Mouse (Mus musculus): ENCODE measurements around the gene Egln1. TPM values are rescaled to one million over a fixed set of nuclear protein-coding genes. Genes with fewer than 3 reads are reported as not detected.

The Egln1 gene
- total and polyA plus RNA-seq, 2 experiments from 2014 or later: 13.6 to 42.1 TPM

- no peak overlapping the region for H3K27ac ChIP-seq (ENCODE audit: low read depth, low read length)
- no peak overlapping the region for H3K9ac ChIP-seq (replicated peaks; ENCODE audit: low read length, poor library complexity, severe bottlenecking)
- peaks cover 5% of the 10 kb centered on the region for H3K4me1 ChIP-seq (ENCODE audit: insufficient read depth, low read length)
- no peak for TF ChIP-seq CTCF (IDR thresholded peaks at IDR 0.05)
- peaks cover 42% of the 10 kb centered on the region for H3K36me3 ChIP-seq (ENCODE audit: insufficient read depth, low read length)
- DNase-seq (ENCODE audit: low spot score) (no peak), ATAC-seq (ENCODE audit: low FRiP score) (no peak)
- H3K4me3 ChIP-seq (ENCODE audit: low read depth, low read length): no peak overlapping the region
- no peak overlapping the region for H3K4me2 ChIP-seq (ENCODE audit: low read depth, low read length, poor library complexity, severe bottlenecking)
- no peaks in the 10 kb centered on the region for H3K9me3 ChIP-seq (ENCODE audit: low read length)
- 98% methylated on average over 15 of the region's 15 CpGs for WGBS
- H3K27me3 ChIP-seq (ENCODE audit: insufficient read depth, low read length): no peaks in the 10 kb centered on the region
Observed at GRCm38 (mm10) chr8:124903198-124903597, 45.9 kb downstream of the Egln1 start.

DNA sequence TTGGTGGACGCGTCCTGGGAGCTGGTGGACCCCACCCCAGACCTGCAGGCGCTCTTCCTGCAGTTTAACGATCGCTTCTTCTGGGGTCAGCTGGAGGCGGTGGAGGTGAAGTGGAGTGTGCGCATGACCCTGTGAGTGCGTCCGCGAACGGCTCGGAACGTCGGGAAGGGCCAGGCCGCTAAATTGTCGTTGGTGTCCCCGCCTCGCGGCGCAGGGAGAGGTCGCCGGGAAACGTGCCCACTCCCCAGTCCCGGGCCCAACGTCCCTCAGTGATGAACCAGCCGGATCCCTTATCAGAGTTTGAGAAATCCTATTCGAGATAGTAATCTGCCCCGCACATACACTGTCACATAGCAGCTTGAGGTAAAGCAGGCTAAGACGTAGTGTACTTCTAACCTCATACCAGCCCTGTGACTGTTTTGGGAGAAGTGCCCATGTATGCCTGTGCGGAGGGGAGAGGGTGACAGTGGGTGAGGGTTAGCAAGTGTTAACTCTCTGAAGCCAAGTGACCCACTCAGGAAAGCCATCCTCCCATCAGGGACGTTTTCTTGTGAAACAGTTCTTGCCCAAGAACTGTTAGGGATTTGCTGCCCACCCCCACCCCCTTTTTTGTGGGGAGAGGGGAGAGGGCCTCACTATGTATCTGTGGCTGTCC, 50.7 kb downstream of the Egln1 start:
- peak overlapping the region; percentile 91 for H3K4me2 ChIP-seq (ENCODE audit: low read depth, low read length, poor library complexity, severe bottlenecking)
- peaks cover 37% of the 10 kb centered on the region for H3K36me3 ChIP-seq (ENCODE audit: insufficient read depth, low read length)
- H3K9ac ChIP-seq (replicated peaks; ENCODE audit: low read length, poor library complexity, severe bottlenecking): peak overlapping the region; percentile 87
- peak overlapping the region; percentile 91 for H3K27ac ChIP-seq (ENCODE audit: low read depth, low read length)
- H3K27me3 ChIP-seq (ENCODE audit: insufficient read depth, low read length): no peaks in the 10 kb centered on the region
- peak overlapping the region; percentile 76 for H3K4me3 ChIP-seq (ENCODE audit: low read depth, low read length)
- no peak for TF ChIP-seq CTCF (IDR thresholded peaks at IDR 0.05)
- DNase-seq (ENCODE audit: low spot score) (no peak), ATAC-seq (ENCODE audit: low FRiP score) (no peak)
- 7% methylated on average over 31 of the region's 31 CpGs for WGBS
- no peaks in the 10 kb centered on the region for H3K9me3 ChIP-seq (ENCODE audit: low read length)
- peaks cover 11% of the 10 kb centered on the region for H3K4me1 ChIP-seq (ENCODE audit: insufficient read depth, low read length)

- H3K4me2 ChIP-seq (ENCODE audit: low read depth, low read length, poor library complexity, severe bottlenecking): peak within 1 kb of the TSS; percentile 91
- H3K27me3 ChIP-seq (ENCODE audit: insufficient read depth, low read length): no peaks in the 10 kb centered on the region
- H3K4me3 ChIP-seq (ENCODE audit: low read depth, low read length): peak within 1 kb of the TSS; percentile 76
- no peak for TF ChIP-seq CTCF (IDR thresholded peaks at IDR 0.05)
- H3K27ac ChIP-seq (ENCODE audit: low read depth, low read length): peak within 1 kb of the TSS; percentile 91
- H3K4me1 ChIP-seq (ENCODE audit: insufficient read depth, low read length): peaks cover 11% of the 10 kb centered on the region
- H3K9me3 ChIP-seq (ENCODE audit: low read length): no peaks in the 10 kb centered on the region
- H3K9ac ChIP-seq (replicated peaks; ENCODE audit: low read length, poor library complexity, severe bottlenecking): peak within 1 kb of the TSS; percentile 87
- under 1% methylated on average over 107 of the region's 114 CpGs for WGBS
- peak; percentile 88 for ATAC-seq (ENCODE audit: low FRiP score)
- peaks cover 29% of the 10 kb centered on the region for H3K36me3 ChIP-seq (ENCODE audit: insufficient read depth, low read length)
- peak; percentile 97 for DNase-seq (ENCODE audit: low spot score)
Observed at GRCm38 (mm10) chr8:124897386-124898250, 51.5 kb downstream of the Egln1 start, which contains the start of the genes Exoc8 and Sprtn. Gene Exoc8 (minus strand): TSS chr8:124897705. Gene Sprtn (plus strand): TSS chr8:124897886.

DNA sequence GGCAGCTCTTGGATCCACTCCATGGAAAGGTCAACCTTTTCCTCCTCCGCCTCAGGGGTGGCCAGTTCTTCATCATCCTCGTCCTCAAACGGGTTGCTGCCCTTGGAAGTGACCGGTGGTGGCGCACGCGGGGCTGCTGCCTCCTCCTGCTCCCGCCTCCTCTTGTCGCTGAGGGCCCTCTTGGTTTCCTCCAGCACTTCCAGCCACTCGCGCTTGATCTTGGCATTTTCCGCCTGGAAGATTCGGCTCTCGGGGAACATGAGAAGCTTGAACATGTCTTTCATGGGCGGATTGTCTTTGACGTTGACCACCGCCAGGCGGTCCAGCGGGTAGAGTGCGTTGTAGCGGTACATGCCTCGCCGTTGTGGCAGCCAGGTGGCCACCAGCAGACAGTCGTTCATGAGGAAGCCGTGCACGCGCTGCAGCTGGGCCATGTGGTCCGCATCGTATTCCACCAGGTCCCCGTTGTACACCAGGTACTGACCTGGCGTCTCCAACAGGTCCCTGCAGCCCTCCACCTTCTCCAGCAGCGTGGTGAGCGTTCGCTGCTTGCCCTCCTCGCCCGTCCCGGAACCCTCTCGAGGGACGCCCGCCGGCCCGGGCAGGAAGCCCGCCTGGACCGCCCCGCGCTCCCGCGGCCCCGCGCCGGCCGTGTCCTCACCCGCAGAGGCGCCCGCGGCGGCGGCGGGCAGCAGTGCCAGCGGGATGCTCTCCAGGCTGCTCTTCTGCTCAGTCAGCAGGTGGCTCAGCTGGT, 52.3 kb downstream of the Egln1 start:
- Histone ChIP-seq H3K9ac (replicated peaks; ENCODE audit: low read length, poor library complexity, severe bottlenecking) (peak overlapping the region; percentile 87), H3K4me1 (ENCODE audit: insufficient read depth, low read length) (peaks cover 11% of the 10 kb centered on the region), H3K27ac (ENCODE audit: low read depth, low read length) (peak overlapping the region; percentile 91), H3K4me3 (ENCODE audit: low read depth, low read length) (peak overlapping the region; percentile 76), H3K36me3 (ENCODE audit: insufficient read depth, low read length) (peaks cover 21% of the 10 kb centered on the region), H3K4me2 (ENCODE audit: low read depth, low read length, poor library complexity, severe bottlenecking) (peak overlapping the region; percentile 91), H3K27me3 (ENCODE audit: insufficient read depth, low read length) (no peaks in the 10 kb centered on the region), H3K9me3 (ENCODE audit: low read length) (no peaks in the 10 kb centered on the region)
- TF ChIP-seq CTCF (IDR thresholded peaks at IDR 0.05): peak; percentile 70
- ATAC-seq (ENCODE audit: low FRiP score): peak; percentile 38
- DNase-seq (ENCODE audit: low spot score): peak; percentile 75
- WGBS: 1% methylated on average over 60 of the region's 60 CpGs

- DNase-seq (ENCODE audit: low spot score) (no peak), ATAC-seq (ENCODE audit: low FRiP score) (no peak)
- H3K4me2 ChIP-seq (ENCODE audit: low read depth, low read length, poor library complexity, severe bottlenecking): peak overlapping the region; percentile 91
- peak overlapping the region; percentile 87 for H3K9ac ChIP-seq (replicated peaks; ENCODE audit: low read length, poor library complexity, severe bottlenecking)
- no peak for TF ChIP-seq CTCF (IDR thresholded peaks at IDR 0.05)
- peaks cover 11% of the 10 kb centered on the region for H3K4me1 ChIP-seq (ENCODE audit: insufficient read depth, low read length)
- no peaks in the 10 kb centered on the region for H3K27me3 ChIP-seq (ENCODE audit: insufficient read depth, low read length)
- WGBS: 85% methylated on average over 26 of the region's 26 CpGs
- H3K9me3 ChIP-seq (ENCODE audit: low read length): no peaks in the 10 kb centered on the region
- peak overlapping the region; percentile 76 for H3K4me3 ChIP-seq (ENCODE audit: low read depth, low read length)
- peak overlapping the region; percentile 91 for H3K27ac ChIP-seq (ENCODE audit: low read depth, low read length)
- peaks cover 17% of the 10 kb centered on the region for H3K36me3 ChIP-seq (ENCODE audit: insufficient read depth, low read length)
Observed at GRCm38 (mm10) chr8:124896010-124896631, 53.0 kb downstream of the Egln1 start.

Data from midbrain, postnatal 0 days (tissue).